ENCODE assay signal across 9 mouse cellular contexts in the genomic region with DNA sequence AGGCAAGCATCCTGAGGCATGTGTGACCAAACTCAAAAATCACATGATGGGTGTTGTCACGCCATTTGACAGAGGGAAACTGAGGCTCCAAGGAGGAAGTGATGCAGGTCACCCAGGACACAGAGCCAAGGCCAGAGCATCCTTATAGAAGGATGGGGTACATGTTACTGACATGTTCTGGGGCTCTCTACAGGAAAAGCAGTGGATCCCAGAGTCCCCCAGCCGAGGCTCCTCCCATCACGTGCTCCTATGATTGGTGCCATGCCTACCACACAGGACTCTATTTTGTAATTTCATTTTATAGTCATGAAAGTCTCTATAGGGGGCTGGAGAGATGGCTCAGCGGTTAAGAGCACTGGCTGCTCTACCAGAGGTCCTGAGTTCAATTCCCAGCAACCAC. TPM values are rescaled to one million over a fixed set of nuclear protein-coding genes. Genes with fewer than 3 reads are reported as not detected.
DNase-seq lines count a peak whose midpoint lies in the region; ATAC-seq lines count a peak whose summit lies in the region.
"Had no signal": no experiment of that assay in that cellular context is flagged by ENCODE, and none has a peak within 500 bp of the region (broad histone marks: within the 10 kb centered on the region; RNA-seq: fewer than 3 reads in every experiment).

No protein-coding gene starts in this region.

- no peaks in the 10 kb centered on the region for H3K27me3 ChIP-seq in kidney, embryonic 14.5 days (ENCODE audit: control insufficient read depth, insufficient read depth, low read length)
- H3K27me3 ChIP-seq in embryonic facial prominence, embryonic 10.5 days (replicated peaks; ENCODE audit: low read depth, poor library complexity, severe bottlenecking), result no peaks in the 10 kb centered on the region
- H3K27me3 ChIP-seq in hindbrain, embryonic 15.5 days, result no peaks in the 10 kb centered on the region

- H3K4me2 ChIP-seq in kidney, embryonic 14.5 days (replicated peaks; ENCODE audit: low read depth, low read length), result no peak overlapping the region
- no peak overlapping the region for H3K4me2 ChIP-seq in hindbrain, embryonic 15.5 days

- DNase-seq in kidney, postnatal 25 days, result no peak
- peak; percentile 41 for DNase-seq in ES-CJ7 (ENCODE audit: low read depth, low spot score)
- DNase-seq in embryonic facial prominence, embryonic 10.5 days (ENCODE audit: low spot score), result no peak
- DNase-seq in urinary bladder, postnatal 4 days (ENCODE audit: low spot score in 2 of 2), result no peak
- no peak for DNase-seq in cerebellum, postnatal 14 days
- DNase-seq in Muller cell, postnatal 12 days (ENCODE audit: inconsistent ontology term), result no peak

- ATAC-seq in kidney, embryonic 14.5 days (ENCODE audit: low FRiP score, low TSS enrichment), result no peak
- ATAC-seq in hindbrain, embryonic 15.5 days (ENCODE audit: low FRiP score, low read depth), result no peak

- H3K27ac ChIP-seq in kidney, embryonic 14.5 days (ENCODE audit: low read depth, low read length), result peak overlapping the region; percentile 55; the same call in 1 of the 2 replicates
- H3K27ac ChIP-seq in embryonic facial prominence, embryonic 10.5 days (replicated peaks), result peak overlapping the region; percentile 91
- H3K27ac ChIP-seq in hindbrain, embryonic 15.5 days (replicated peaks), result peak overlapping the region; percentile 80; the same call in 1 of the 2 replicates
- H3K27ac ChIP-seq: liver, embryonic 14.5 days had no signal

- H3K9ac ChIP-seq in kidney, embryonic 14.5 days (ENCODE audit: low read depth, low read length), result no peak overlapping the region
- no peak overlapping the region for H3K9ac ChIP-seq in hindbrain, embryonic 15.5 days
- H3K9ac ChIP-seq: liver, embryonic 14.5 days had no signal

- no peaks in the 10 kb centered on the region for H3K9me3 ChIP-seq in kidney, embryonic 14.5 days (ENCODE audit: control insufficient read depth, low read length)
- H3K9me3 ChIP-seq in embryonic facial prominence, embryonic 10.5 days, result no peaks in the 10 kb centered on the region
- no peaks in the 10 kb centered on the region for H3K9me3 ChIP-seq in hindbrain, embryonic 15.5 days

- peaks cover 17% of the 10 kb centered on the region for H3K4me1 ChIP-seq in kidney, embryonic 14.5 days (ENCODE audit: control insufficient read depth, insufficient read depth, low read length)
- H3K4me1 ChIP-seq in embryonic facial prominence, embryonic 10.5 days, result peaks cover 35% of the 10 kb centered on the region
- H3K4me1 ChIP-seq in hindbrain, embryonic 15.5 days (replicated peaks), result peaks cover 47% of the 10 kb centered on the region

- H3K36me3 ChIP-seq in kidney, embryonic 14.5 days (ENCODE audit: control insufficient read depth, insufficient read depth, low read length), result peaks cover 40% of the 10 kb centered on the region
- H3K36me3 ChIP-seq in embryonic facial prominence, embryonic 10.5 days (replicated peaks), result peaks cover 85% of the 10 kb centered on the region
- H3K36me3 ChIP-seq in hindbrain, embryonic 15.5 days, result peaks cover 30% of the 10 kb centered on the region

- WGBS in kidney, embryonic 14.5 days, result 79% methylated on average over 4 of the region's 4 CpGs
- 90% methylated on average over 4 of the region's 4 CpGs for WGBS in embryonic facial prominence, embryonic 10.5 days
- 79% methylated on average over 4 of the region's 4 CpGs for WGBS in hindbrain, embryonic 15.5 days

- no peak overlapping the region for H3K4me3 ChIP-seq in kidney, embryonic 14.5 days (ENCODE audit: low read length)
- no peak overlapping the region for H3K4me3 ChIP-seq in embryonic facial prominence, embryonic 10.5 days
- no peak overlapping the region for H3K4me3 ChIP-seq in hindbrain, embryonic 15.5 days

RNA-seq across cellular contexts. Expression of a gene that starts 21.3 kb away (rescaled TPM):
- polyA plus RNA-seq in kidney, embryonic 14.5 days (2014; fragmentation: Nextera tagmentation; extraction: Ambion mirVana), result 6.3 and 6.4 TPM in 2 replicates
- 4.5 and 4.7 TPM in 2 replicates for polyA plus RNA-seq in embryonic facial prominence, embryonic 10.5 days (2016; fragmentation: Nextera tagmentation; extraction: Ambion mirVana)
- 5.2 and 6.3 TPM in 2 replicates for polyA plus RNA-seq in hindbrain, embryonic 15.5 days (2015; fragmentation: Nextera tagmentation; extraction: Ambion mirVana)

RNA-seq across cellular contexts. Expression of a gene that starts 29.1 kb away (rescaled TPM):
- 0.38 TPM in 1 of 2 replicates, not detected in the other for polyA plus RNA-seq in kidney, embryonic 14.5 days (2014; fragmentation: Nextera tagmentation; extraction: Ambion mirVana)
- not detected in 2 replicates for polyA plus RNA-seq in embryonic facial prominence, embryonic 10.5 days (2016; fragmentation: Nextera tagmentation; extraction: Ambion mirVana)
- polyA plus RNA-seq in hindbrain, embryonic 15.5 days (2015; fragmentation: Nextera tagmentation; extraction: Ambion mirVana), result not detected in 2 replicates
- polyA plus RNA-seq: liver, embryonic 14.5 days had no signal

RNA-seq across cellular contexts. Expression of a gene that starts 50.8 kb away (rescaled TPM):
- 30.8 and 43.8 TPM in 2 replicates for polyA plus RNA-seq in kidney, embryonic 14.5 days (2014; fragmentation: Nextera tagmentation; extraction: Ambion mirVana)
- polyA plus RNA-seq in embryonic facial prominence, embryonic 10.5 days (2016; fragmentation: Nextera tagmentation; extraction: Ambion mirVana), result 51.7 and 53.8 TPM in 2 replicates
- polyA plus RNA-seq in hindbrain, embryonic 15.5 days (2015; fragmentation: Nextera tagmentation; extraction: Ambion mirVana), result 11.0 and 13.2 TPM in 2 replicates
